Mouse (Mus musculus): Measurements from ENCODE around the gene Tmod2.
A peak's percentile ranks its signal among the peaks of the same experiment; 100 is the strongest.

- TF ChIP-seq CTCF (IDR thresholded peaks at IDR 0.05; ENCODE audit: control insufficient read depth, insufficient read depth, insufficient read length) (no peak), CEBPB (IDR thresholded peaks at IDR 0.05; ENCODE audit: low read depth) (no peak), MYOG (IDR thresholded peaks at IDR 0.05; ENCODE audit: control insufficient read depth, extremely low read depth, insufficient read length) (no peak), FOSL1 (IDR thresholded peaks at IDR 0.05; ENCODE audit: insufficient read depth, low read length, poor library complexity, severe bottlenecking) (peak; percentile 75)
Measured at GRCm38 (mm10) chr9:75527368-75528059, 83.6 kb downstream of the Tmod2 start.

Measured in C2C12 (cell line).